Mouse (Mus musculus): ENCODE data around the gene Pgpep1.

DNA sequence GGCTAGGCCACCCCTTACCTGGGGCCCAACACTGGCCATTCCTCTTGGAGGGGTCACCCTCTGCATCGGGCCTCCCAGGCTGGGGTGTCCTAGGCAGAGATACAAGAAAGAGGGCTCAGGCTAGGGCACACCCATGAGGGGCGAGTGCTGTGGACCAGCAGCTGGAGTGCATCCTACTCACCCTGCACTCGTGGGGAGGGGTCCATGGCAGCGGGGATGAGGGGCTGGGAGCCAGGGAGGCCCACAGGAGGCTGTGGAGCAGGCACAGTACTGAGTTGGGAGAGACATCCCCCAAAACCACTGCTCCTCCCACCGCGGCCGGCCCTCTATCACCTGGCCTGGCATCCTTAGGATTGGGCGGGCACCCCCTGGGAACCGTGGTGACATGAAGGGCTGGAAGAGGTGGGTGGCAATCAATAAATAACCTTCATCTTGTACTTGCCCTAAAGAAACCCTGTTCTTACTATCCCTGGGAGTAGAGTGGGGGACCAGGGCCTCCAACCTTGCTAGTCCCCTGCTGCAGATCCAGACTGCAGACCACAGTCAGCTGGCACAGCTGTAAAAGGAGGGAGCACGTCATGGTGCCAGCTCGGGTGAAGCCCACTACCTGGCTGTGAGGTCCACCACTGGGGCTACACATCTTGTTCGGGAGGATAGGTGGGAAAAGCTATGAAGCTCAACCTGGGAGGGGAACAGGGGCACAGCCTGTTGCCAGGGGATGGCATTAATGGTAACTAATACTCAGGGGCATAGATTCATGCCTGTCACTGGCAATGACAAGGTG lies 60.5 kb downstream of the Pgpep1 start:
- TF ChIP-seq POLR2A (IDR thresholded peaks at IDR 0.05; ENCODE audit: extremely low read depth, insufficient read depth, low read length): no peak
- TF ChIP-seq CTCF (IDR thresholded peaks at IDR 0.05; ENCODE audit: low read depth, low read length): no peak
